Mouse (Mus musculus): Measurements from ENCODE around the gene Atp6v0c. TPM values are rescaled to one million over a fixed set of nuclear protein-coding genes. Genes with fewer than 3 reads are reported as not detected.
A peak's percentile ranks its signal among the peaks of the same experiment; 100 is the strongest.

Gene Atp6v0c
- 100 to 1,000 TPM; 164 to 208 (median 177) TPM for polyA plus RNA-seq (2017; shearing (Covaris generic))

DNA sequence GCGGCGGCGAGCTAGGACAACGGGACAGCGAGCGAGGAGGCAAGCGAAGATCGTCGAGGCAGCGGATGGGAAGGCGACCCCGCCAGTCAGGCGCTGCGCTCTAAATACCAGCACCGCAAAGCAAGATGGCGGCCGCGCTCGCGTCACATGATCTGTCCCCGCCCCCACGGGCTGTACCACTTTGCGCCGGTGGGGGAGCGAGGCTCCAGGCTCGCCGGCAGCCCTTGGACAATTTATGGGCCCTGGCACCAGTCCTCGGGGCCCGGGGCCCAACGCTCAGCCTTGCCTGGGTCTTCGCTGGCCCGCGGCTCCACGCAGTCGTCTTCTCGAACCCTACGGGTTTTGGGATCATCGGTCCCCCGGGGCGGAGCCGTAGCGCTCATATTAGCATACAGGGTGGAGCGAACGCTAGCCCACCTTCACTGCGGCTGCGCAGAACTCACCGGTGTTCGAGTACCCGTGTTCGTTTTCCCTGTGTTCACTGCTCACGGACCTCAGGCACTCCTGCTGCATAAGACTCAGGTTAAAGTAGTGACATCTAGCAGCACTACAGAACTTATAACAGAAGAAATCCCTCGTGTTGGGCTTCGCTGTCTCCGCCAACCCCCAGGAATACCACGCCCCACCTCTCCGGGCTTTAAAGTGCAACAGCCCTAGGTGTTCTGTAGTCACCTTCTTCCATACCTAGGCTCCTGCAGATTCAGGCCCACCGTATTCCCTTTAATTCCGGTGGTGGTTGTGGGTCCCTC lies at the start of gene Atp6v0c:
Atp6v0c (minus strand) TSS at position 386 of the 749 bp plus-strand sequence.
- peak; percentile 88 for ATAC-seq

GRCm38 (mm10) chr17:24216836-24217235 lies 47.3 kb upstream of the Atp6v0c start:
- ATAC-seq: no peak

DNA sequence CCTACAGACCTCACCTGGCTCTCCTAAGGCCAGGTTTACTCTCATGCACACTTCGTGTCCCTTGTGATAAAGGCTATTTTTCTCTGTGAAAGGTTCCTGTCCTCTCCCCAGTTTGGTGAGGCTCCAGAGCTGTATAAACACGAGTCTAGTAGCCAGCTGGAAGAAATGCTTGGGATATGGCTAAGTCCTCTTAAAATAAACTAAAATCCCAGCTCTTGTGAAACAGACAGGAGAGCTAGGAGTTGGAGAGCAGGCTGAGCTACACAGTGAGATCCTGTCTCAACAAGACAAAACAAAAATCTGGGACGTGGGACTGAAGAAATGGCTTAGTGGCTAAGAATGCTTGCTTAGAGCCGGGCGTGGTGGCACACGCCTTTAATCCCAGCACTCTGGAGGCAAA lies 43.7 kb upstream of the Atp6v0c start:
- ATAC-seq: no peak

DNA sequence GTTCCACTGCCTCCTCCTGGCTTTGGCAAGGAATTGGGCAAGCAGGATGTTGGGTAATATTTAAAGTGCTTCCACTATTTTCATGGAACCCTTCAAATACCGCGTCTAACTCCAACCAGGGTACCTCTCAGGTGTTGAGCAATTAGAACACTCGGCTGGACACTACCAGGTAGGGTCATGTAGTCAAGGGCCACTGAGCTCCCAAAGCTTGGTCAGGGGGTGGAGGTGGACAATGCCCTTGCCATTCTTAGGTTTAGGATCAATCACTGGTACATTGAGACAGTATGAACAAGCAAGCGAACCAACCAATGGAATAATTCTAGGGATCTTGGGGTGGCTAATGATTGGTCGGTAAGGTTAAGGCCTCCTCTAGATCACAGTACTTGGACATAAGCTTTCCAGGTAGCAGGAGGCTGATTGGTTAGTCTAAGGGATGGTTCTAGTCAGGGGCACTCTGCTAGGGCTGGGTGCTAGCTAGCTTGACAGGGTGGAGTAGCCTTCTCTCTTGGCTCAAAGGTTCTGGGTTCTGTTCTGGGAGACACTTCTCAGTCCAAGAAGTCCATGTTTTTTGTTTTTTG lies 43.0 kb upstream of the Atp6v0c start:
- ATAC-seq: no peak

DNA sequence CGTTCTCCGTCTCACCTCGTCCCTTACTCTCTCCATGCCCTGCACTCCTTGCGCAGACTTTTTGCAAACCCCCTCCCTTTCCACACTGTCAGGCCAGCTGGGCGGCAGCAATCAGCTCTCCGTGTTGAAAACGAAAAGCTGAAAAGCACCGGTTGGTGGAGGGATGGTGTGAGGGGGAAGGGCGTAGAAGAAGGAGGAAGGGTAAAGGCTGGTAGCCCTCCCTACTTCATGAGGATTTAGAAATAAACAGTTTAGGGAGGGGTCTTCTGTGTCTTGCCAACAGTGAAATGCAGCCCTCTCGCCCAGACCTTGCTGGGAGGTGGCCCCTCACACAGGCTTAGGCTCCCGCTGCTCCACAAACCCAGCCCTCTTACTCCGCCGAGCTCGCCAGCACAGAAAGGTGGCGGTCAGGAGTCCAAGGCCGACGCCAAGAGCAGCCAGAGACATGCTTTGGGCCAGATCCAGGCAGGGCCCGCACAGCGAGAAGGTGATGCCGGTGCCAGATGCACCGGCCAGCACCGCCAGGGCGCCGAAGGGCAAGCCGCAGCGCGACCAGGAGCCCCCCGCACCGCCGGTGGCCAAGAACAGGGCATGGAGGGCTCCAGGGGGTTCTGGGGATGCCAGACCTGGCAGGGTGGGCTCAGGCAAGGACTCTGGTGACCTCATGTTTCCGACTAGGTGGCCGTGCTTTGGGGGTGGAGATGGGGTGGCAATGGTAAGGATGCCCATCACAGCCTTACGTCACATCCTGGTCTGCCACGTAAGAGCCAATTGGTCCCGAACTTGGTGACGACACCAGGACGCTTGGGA lies 42.3 kb upstream of the Atp6v0c start:
- peak; percentile 68 for ATAC-seq

GRCm38 (mm10) chr17:24210591-24210990 lies 41.1 kb upstream of the Atp6v0c start:
- no peak for ATAC-seq

DNA sequence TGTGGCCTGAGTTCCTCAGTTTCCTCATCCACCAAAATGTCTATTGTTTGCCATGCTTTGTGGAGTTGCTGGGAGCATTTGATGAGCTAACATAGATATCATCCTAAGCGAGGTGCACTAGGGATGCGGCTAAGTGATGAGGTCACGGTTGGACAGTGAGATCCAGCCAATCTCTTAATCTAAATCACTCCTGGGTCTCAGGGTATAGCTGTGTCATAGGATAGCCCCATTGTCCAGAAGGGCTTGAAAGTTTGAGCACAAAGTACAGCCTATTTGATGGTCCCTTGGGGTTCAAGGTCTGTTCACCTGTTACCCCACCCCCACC lies 40.4 kb upstream of the Atp6v0c start:
- no peak for ATAC-seq

DNA sequence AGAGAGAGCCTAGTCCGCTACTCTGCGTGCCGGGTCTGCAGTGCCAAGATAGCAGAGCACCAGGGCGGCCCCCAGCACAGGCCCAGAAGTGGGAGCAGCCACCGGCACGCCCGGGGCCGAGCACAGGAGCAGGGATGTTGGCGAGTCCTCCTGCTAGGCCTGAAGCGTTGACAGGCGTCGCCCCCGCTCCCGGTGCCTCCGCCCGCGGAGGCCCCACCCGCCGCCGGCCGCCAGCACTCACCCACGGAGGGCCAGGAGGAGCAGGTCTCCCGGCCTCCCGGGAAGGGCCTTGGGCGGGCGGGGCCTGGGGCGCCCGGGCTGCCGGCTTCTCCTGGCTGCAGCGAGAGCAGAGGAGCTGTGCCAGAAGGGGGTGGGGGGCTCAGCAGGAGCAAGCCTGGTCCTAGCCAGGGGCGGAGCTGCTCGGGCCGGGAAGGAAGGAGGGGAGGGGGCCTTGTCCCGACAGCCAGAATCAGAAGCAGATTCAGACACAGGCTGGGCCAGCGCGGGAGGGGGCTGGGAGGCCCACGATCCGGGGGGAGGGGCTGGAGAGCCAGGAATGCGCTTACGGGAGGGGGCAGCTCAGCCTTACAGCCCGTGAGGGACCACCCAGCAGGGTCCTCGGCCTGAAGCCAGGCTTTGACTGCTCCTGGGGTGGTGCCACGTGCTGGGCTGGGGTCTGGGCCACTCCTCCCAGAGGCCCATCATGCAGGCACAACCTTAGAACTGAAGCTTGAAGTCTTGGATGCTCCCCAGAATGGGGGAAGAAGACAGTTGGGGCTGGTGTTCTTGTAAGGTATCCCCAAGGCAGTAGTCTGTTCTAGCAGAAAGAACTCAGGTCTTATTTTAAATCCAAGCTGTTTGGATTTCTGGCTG lies 39.8 kb upstream of the Atp6v0c start, which contains the start of gene Ntn3:
Ntn3 (minus strand) TSS at position 489 of the 873 bp plus-strand sequence.
- no peak for ATAC-seq

DNA sequence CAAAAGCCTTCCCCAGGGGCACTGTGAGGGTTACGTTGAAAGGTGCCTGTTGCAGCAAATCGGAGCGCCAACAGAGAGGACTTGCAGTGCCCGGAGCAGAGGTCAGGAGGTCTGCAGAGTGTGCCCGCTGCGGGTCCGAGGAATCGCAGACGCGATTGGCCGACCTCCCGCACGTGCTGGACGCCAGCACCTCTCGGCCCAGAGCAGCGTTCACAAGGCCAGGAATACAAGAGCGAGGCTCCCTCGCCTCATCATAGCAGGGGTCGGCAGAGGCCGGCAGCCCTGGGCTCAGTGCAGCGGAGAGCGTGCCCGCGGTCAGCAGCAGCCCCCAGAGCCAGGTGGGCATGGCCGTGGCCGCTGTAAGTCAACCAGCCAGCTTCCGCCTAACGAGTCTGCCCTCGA lies 39.1 kb upstream of the Atp6v0c start:
- no peak for ATAC-seq

GRCm38 (mm10) chr17:24207768-24208640 lies 38.5 kb upstream of the Atp6v0c start:
- ATAC-seq: no peak

GRCm38 (mm10) chr17:24206451-24207351 lies 37.2 kb upstream of the Atp6v0c start:
- ATAC-seq: peak; percentile 45

DNA sequence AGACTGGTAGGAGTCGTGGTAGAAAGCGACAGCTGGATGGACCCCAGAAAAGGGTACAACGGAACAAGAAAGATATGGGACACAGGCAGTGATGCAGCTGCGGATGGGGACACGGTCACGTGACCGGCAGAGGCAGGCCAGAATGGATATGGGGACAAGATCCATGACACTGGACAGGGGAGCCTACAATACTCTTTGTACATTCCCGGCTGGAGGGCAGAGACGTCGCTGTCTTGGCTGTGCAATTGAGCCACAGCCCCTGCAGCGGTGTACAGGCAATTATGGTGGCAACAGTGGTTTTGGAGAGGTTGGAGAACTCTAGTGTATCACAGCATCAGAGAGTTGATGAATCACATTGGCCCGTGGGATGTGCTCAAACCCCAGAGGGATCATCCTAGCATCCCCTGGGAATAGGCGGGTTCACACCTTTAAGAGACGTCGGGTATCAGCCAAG lies 36.4 kb upstream of the Atp6v0c start:
- ATAC-seq: peak; percentile 29

DNA sequence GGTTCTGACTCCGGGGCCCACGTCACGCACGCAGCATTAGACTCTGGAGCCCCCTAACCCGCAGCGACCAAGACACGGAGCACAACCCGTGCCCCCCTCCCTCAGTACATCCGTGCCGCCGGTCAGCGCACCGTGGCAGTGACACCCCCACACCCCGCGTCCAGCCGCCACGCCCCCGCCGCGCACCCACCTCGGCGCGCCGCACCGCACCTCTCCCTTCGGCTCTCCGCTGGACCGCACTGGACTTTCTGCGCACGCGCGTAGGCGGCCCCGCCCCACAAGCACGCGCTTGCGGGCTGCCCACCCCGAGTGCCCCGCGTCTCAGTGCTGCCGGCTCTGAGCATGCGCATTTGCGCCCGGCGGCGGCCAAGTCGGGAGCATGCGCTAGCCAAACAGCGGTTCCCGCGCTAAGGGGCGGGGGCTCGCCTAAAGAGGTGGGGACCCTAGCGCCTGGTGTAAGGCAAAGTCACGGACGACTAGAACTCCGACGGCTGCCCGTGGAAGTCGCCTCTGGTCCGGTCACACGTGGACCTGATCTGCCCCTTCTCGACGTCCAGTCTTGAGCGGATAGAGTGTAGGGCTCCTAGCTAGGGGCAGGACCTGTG lies 35.9 kb upstream of the Atp6v0c start, which contains the start of gene Tbc1d24:
Tbc1d24 (minus strand) TSS at position 279 of the 605 bp plus-strand sequence.
- ATAC-seq: peak; percentile 47

GRCm38 (mm10) chr17:24204846-24205245 lies 35.3 kb upstream of the Atp6v0c start:
- no peak for ATAC-seq

DNA sequence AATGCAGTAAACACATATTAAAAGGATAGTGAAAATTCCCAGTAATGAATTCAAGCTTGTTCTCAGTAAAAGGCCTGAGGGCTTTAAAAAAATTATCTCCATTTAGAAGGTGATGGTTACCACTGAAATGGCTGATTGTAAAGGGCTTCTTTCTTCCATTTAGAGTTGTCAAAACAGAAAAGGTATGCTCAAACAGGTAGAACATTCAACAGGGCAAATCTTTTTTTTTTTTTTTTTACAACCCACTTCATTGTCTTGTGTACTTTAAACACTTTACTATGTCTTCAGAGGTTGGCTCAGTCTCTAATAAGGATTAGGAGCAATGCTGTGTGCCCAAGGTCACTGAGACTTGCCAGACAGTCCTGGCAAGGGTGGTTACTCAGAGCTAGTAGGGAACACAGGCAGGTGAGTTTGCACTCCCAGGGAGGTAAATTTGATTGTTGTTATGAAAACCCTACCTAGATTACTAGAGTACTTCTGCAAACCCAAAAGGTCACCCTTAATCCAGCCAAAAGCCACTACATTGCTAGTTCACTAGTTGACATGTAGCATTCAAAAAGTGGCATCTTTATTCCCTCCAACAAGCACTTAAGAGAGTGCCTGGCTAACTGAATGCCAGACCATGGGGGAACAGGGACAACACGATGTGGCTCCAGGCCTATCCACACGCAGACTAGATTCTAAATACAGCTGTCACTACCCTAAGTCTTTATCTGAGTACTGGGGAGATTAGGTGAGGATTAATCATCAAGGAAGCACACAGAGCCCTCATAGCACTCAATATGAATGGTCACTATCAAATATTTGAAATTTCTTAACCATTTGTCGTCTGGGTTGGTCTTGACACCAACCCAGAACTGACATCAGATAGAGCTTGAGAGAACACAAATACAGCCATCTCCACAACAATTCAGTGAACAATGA lies 34.4 kb upstream of the Atp6v0c start:
- ATAC-seq: no peak

DNA sequence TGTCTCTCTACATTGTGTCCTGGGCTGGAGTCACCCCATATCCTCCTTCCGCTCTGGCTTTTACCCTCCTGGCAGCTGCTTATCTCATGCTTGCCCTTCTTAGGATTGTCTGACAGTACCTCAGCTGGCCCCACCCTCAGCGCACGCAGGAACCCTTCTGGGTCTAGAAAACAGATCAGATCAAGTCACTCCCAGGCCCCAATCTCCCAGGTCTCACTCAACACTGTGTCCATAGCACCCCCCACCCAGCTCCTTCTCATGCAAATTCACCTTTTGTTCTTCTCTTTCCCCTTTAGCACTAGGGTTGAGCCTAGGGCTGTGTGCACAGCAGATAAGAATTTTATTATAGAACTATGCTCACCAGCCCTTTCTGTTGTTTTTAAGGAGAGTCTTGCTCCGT lies 33.6 kb upstream of the Atp6v0c start:
- no peak for ATAC-seq

DNA sequence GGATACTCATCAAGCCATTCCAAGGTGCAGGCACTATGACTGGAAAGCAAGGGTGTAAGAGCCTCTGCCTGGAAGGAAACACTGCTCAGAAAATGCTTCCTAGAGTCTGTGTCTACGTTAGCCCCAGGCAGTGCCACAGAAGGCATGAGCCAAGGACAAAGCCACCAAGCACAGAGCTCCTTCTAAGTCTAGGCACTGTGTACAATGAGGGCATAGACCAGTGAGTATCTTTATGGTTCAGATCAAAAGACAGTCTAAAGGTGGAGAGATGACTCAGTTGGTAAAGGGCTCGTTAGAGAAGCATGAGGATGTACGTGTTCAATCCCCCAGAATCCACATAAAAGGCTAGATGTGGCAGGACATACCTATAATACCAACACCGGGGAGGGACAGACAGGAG lies 31.6 kb upstream of the Atp6v0c start:
- no peak for ATAC-seq

DNA sequence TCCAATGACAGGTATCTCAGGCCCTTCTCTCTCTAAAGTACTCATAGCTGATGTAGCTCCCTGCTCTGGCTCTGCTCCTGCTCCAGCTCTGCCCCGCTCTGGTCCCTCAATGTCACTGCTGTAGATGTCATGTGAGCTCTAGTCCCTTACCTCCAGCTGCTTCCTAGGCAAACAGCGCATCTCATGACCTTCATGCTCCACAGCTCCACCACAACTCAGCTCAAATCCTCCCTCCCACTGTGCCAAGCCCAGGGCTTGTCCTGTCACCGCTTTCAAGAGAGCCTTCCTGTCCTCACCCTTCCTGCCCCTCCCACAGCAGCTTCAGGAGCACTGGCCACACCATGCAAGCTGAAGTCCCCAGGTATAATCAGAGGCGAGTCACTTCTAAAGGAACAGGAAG lies 30.2 kb upstream of the Atp6v0c start:
- ATAC-seq: no peak

DNA sequence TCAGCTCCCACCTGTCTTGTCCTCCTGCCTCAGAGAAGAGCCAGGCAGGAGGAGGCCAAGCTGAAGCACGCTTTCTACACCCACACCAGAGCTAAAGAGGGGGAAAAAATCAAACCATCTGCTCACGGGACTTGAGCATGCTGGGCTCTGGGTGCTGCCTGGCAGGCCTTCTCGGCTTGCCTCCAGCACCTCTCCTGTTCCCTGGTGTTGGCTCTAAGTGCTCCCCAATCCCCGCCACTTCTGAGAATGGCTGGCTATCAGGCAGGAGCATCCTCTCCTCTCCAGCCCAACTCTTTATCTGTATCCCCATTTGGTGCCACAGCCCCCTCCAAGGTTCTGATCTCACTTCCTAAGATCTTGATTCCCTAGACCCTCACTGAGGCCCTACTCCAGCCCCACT lies 29.8 kb upstream of the Atp6v0c start:
- no peak for ATAC-seq
